Mouse (Mus musculus) midbrain, embryonic 15.5 days (tissue): ENCODE data around the gene Mrpl10. TPM values are rescaled to one million over a fixed set of nuclear protein-coding genes. Genes with fewer than 3 reads are reported as not detected.

ENCODE experiments used
- ATAC-seq: fragments of 200-750 bp; cut with Nextera tagmentation; replicated peaks from 2 replicates; pipeline ENCODE4 v1.8.0; 2017; ENCODE audit warnings: moderate TSS enrichment
- H3K27ac ChIP-seq: fragments of 300-500 bp; sonication (generic); 2 replicates; pipeline ENCODE4 v1.5.1; 2015; ENCODE audit warnings: mild to moderate bottlenecking, inconsistent platforms
- H3K27me3 ChIP-seq: fragments of 300-500 bp; sonication (generic); replicated peaks from 2 replicates; pipeline ENCODE4 v1.6.1; 2015; ENCODE audit warnings: inconsistent platforms
- H3K36me3 ChIP-seq: fragments of 300-500 bp; sonication (generic); replicated peaks from 2 replicates; pipeline ENCODE4 v1.6.1; 2015; ENCODE audit warnings: inconsistent platforms
- H3K4me1 ChIP-seq: fragments of 300-500 bp; sonication (generic); 2 replicates; pipeline ENCODE4 v1.6.1; 2015; ENCODE audit warnings: inconsistent platforms
- H3K4me2 ChIP-seq: fragments of 300-500 bp; sonication (generic); 2 replicates; pipeline ENCODE4 v1.6.1; 2015; ENCODE audit warnings: inconsistent platforms, mild to moderate bottlenecking, moderate library complexity
- H3K4me3 ChIP-seq: fragments of 300-500 bp; sonication (generic); 2 replicates; pipeline ENCODE4 v1.5.1; 2015; ENCODE audit warnings: mild to moderate bottlenecking, inconsistent platforms
- H3K9ac ChIP-seq: fragments of 300-500 bp; sonication (generic); 2 replicates; pipeline ENCODE4 v1.6.1; 2015; ENCODE audit warnings: mild to moderate bottlenecking, inconsistent platforms
- H3K9me3 ChIP-seq: fragments of 300-500 bp; sonication (generic); 2 replicates; pipeline ENCODE4 v1.6.1; 2016; ENCODE audit warnings: inconsistent platforms
- WGBS: fragments of 180-500 bp; shearing (Covaris S2); methylation state at CpG from one replicate; pipeline ENCODE4 v1.1.7; 2015; ENCODE audit warnings: mixed read lengths; 5-methylcytosine and 5-hydroxymethylcytosine counted together
- microRNA-seq: library from miRNA; unstranded; fragments of <30 nt; microRNA quantifications from one replicate; pipeline ENCODE4, GENCODE M21; 2016
- polyA plus RNA-seq: library from polyadenylated mRNA; unstranded; fragments of >200 nt; fragmentation: Nextera tagmentation; extraction: Ambion mirVana; gene quantifications from 2 replicates; pipeline ENCODE4 v1.2.1, GENCODE M21; 2015

Mrpl10 gene
- polyA plus RNA-seq, 1 experiment from 2014 or later, result 54.5 TPM

DNA sequence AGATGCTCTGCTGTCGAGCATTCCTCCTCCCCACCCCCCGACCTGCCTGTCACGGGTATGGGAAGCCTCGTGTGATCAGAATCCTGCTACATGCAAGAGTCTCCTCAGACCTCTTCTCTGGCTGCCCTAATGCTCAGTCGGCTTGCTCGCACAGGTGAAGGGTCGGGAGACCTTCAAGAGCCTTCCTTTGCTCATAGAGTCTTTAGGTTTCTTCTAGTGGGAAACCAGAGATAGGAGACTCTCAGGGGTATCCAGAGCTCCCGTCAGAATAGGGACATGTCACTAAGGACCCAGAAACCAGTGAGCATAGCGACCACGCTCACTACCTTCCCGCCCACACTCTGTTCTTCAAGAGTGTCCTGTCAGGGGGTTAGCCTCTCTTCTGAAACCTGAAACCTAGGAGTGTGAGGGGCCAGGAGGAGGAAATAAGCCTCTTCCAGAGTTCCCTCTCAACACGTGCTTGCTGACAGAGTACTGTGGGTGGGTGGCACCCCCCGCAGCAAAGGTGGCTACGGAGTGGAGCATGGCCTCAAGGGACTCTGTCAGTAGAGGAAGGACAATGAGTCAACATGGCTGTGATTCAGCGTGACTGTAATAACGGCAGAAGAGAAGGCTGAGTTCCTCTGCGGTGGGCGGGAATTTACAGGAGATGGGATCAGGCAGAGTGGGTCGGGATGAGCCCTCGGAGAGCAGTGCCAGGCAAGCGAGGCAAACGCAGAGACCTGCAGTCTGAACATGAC is 42.2 kb downstream of the Mrpl10 start:
- H3K4me3 ChIP-seq, result no peak overlapping the region
- H3K9me3 ChIP-seq, result no peaks in the 10 kb centered on the region
- no peak overlapping the region for H3K9ac ChIP-seq
- H3K27me3 ChIP-seq, result no peaks in the 10 kb centered on the region
- no peaks in the 10 kb centered on the region for H3K36me3 ChIP-seq
- 40% methylated on average over 22 of the region's 22 CpGs for WGBS
- H3K4me2 ChIP-seq, result no peak overlapping the region
- ATAC-seq, result no peak
- H3K4me1 ChIP-seq, result 0 out of 2 replicates have a peak, but pooled peaks cover 4% of the 10 kb centered on the region
- no peak overlapping the region for H3K27ac ChIP-seq

DNA sequence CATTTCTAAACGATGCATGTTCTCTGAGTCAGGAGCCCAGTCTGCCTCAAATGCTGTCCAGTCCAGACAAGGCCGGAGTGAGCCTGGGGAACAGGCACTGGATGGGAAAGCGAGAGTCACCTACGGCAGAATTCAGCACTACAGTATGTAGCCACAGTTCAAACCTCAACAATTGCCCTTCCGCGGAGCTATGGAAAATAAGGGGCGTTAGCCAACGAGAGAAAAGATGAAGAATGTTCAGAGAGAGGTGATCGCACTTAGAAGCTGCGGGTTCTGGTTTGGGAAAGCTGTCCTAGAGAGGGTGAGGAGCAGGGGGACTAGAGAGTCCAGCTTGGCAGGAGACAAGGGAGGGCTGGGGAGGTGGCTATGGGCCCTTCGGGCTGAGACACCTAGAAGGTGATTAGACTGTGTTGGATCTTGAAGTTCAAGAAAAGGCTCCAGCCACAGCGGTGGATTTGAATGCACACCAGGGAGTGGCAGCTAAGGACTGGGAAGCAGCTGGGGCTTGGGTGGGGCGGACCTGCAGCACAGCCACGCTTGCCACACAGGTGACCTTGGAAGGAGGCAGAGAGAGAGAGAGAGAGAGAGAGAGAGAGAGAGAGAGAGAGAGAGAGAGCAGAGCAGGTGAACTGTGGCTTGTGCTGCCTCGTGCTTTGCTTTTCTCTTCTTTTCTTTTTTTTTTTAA is 43.6 kb downstream of the Mrpl10 start:
- Histone ChIP-seq H3K4me3 (no peak overlapping the region), H3K9ac (no peak overlapping the region), H3K4me2 (no peak overlapping the region), H3K4me1 (0 out of 2 replicates have a peak, but pooled peaks cover 4% of the 10 kb centered on the region), H3K27me3 (no peaks in the 10 kb centered on the region), H3K36me3 (no peaks in the 10 kb centered on the region), H3K27ac (no peak overlapping the region), H3K9me3 (no peaks in the 10 kb centered on the region)
- no peak for ATAC-seq
- 85% methylated on average over 15 of the region's 15 CpGs for WGBS

DNA sequence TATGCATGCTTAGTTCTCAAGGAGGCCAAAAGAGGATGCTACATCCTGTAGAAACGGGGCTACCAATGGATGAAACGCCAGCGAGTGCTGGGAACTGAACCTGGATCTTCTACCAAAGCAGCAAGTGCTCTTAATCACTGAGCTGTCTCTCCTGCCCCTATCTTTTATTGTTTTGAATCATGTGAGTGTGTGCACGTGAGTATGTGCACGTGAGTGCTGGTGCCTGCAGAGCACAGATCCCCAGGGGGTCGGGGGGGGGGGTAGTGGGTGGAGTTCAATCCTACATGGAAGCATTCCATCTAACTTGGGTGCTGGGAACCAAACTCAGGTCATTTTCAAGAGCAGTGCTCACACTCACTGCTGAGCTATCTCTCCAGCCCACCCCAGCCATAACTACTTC is 45.0 kb downstream of the Mrpl10 start:
- no peaks in the 10 kb centered on the region for H3K9me3 ChIP-seq
- no peak overlapping the region for H3K27ac ChIP-seq
- no peak for ATAC-seq
- 0 out of 2 replicates have a peak, but pooled peaks cover 4% of the 10 kb centered on the region for H3K4me1 ChIP-seq
- H3K36me3 ChIP-seq, result no peaks in the 10 kb centered on the region
- H3K9ac ChIP-seq, result no peak overlapping the region
- no peaks in the 10 kb centered on the region for H3K27me3 ChIP-seq
- H3K4me3 ChIP-seq, result no peak overlapping the region
- H3K4me2 ChIP-seq, result no peak overlapping the region
- 74% methylated on average over 6 of the region's 6 CpGs for WGBS

DNA sequence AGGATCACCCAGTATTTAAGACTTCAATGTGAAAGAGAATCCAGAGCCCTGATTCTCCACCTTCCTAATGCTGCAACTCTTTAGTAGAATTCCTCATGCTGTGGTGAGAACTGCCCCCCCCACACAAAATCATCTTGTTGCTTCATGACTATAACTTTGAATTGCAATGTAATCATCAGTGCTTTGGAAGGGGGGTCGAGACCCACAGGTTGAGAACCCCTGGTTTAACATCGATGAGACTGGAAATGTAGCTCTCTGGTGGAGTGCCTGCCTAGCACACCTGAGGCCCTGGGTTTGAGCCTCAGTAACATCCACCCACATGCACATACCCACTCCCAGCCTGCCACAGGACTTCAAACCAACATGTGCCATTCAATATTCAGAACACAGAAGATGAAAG is 53.2 kb downstream of the Mrpl10 start:
- Histone ChIP-seq H3K27me3 (peaks cover 8% of the 10 kb centered on the region), H3K9ac (no peak overlapping the region), H3K36me3 (no peaks in the 10 kb centered on the region), H3K4me1 (no peaks in the 10 kb centered on the region), H3K27ac (no peak overlapping the region), H3K4me2 (no peak overlapping the region), H3K9me3 (no peaks in the 10 kb centered on the region), H3K4me3 (no peak overlapping the region)
- whole genome bisulfite sequencing, result 77% methylated on average over 2 of the region's 2 CpGs
- ATAC-seq, result no peak

DNA sequence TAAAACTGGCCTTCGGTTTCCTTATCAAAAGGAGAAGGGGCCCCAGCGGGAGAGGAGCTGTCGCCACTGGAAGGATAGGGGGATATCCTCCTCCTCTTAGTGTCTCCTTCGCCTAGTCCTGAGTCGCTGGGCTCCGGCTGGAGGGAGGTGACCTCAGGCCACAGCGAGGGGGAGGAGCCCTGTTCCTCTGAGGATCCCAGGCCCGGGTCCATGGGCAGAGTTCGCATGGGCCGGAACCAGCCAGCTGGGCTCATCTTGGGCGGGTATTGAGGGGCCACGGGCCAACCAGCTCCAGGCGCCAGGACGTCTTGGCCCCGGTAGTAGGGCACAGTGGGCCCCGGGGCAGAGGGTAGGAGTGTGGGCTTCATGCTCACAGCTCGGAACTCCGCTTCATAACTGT is 57.4 kb downstream of the Mrpl10 start:
- Histone ChIP-seq H3K4me2 (no peak overlapping the region), H3K9ac (no peak overlapping the region), H3K27me3 (peaks cover 14% of the 10 kb centered on the region), H3K9me3 (no peaks in the 10 kb centered on the region), H3K36me3 (no peaks in the 10 kb centered on the region), H3K4me3 (no peak overlapping the region), H3K27ac (no peak overlapping the region), H3K4me1 (no peaks in the 10 kb centered on the region)
- no peak for ATAC-seq
- 22% methylated on average over 18 of the region's 18 CpGs for WGBS

Small RNA genes within 50 kb of the gene (microRNA-seq; reads per million reads assigned to microRNA genes)
- gene Mir8103, result 1.3 reads per million

Other genes starting within 250 kb of the Mrpl10 start
- gene Nfe2l1, start 211.6 kb upstream of the Mrpl10 start, polyA plus RNA-seq, result 80.9 and 81.2 TPM in 2 replicates
- gene Copz2, start 191.7 kb upstream of the Mrpl10 start, polyA plus RNA-seq, result 19.9 and 20.5 TPM in 2 replicates
- gene Cdk5rap3, start 125.1 kb upstream of the Mrpl10 start, polyA plus RNA-seq, result 88.2 and 91.7 TPM in 2 replicates
- 0.17 and 0.30 TPM in 2 replicates for gene Prr15l, start 113.5 kb upstream of the Mrpl10 start, polyA plus RNA-seq
- gene Pnpo, start 97.6 kb upstream of the Mrpl10 start, polyA plus RNA-seq, result 28.7 and 29.7 TPM in 2 replicates
- gene Sp2, start 58.6 kb upstream of the Mrpl10 start, polyA plus RNA-seq, result 16.2 and 17.3 TPM in 2 replicates
- 0.37 TPM in 1 of 2 replicates, not detected in the other for gene Sp6, start 28.2 kb upstream of the Mrpl10 start, polyA plus RNA-seq
- gene Scrn2, start 11.6 kb upstream of the Mrpl10 start, polyA plus RNA-seq, result 15.0 and 16.4 TPM in 2 replicates
- gene Lrrc46, start 153 bp upstream of the Mrpl10 start, polyA plus RNA-seq, result 3.4 and 3.8 TPM in 2 replicates
- gene Osbpl7, start 9.1 kb downstream of the Mrpl10 start, polyA plus RNA-seq, result 12.8 and 14.1 TPM in 2 replicates
- gene Tbx21, start 73.8 kb downstream of the Mrpl10 start, polyA plus RNA-seq, result 0.13 and 0.19 TPM in 2 replicates
- gene Tbkbp1, start 109.9 kb downstream of the Mrpl10 start, polyA plus RNA-seq, result 11.7 and 12.1 TPM in 2 replicates
- gene Kpnb1, start 146.3 kb downstream of the Mrpl10 start, polyA plus RNA-seq, result 33.8 and 34.6 TPM in 2 replicates
- 144 and 161 TPM in 2 replicates for gene Npepps, start 239.1 kb downstream of the Mrpl10 start, polyA plus RNA-seq